Mouse (Mus musculus): Measurements from ENCODE around the gene Pced1a. TPM values are rescaled to one million over a fixed set of nuclear protein-coding genes. Genes with fewer than 3 reads are reported as not detected.

The Pced1a gene
- polyA plus RNA-seq, 1 experiment = 0.42 TPM

- peaks cover 22% of the 10 kb centered on the region for H3K36me3 ChIP-seq (ENCODE audit: control insufficient read depth)
- peaks cover under 1% of the 10 kb centered on the region for H3K27me3 ChIP-seq (ENCODE audit: control insufficient read depth)
- TF ChIP-seq TAL1 (IDR thresholded peaks at IDR 0.05; ENCODE audit: low read length) = no peak
- no peak for TF ChIP-seq GATA1 (IDR thresholded peaks at IDR 0.05; ENCODE audit: low read length)
- no peak overlapping the region for H3K4me3 ChIP-seq (replicated peaks)
- H3K9me3 ChIP-seq (ENCODE audit: control insufficient read depth, low read length) = no peaks in the 10 kb centered on the region
- peaks cover 43% of the 10 kb centered on the region for H3K4me1 ChIP-seq (ENCODE audit: control insufficient read depth)
These were observed 30.4 kb upstream of the Pced1a start for GRCm38 (mm10) chr2:130454748-130455370.

GRCm38 (mm10) chr2:130453421-130453820, 28.9 kb upstream of the Pced1a start:
- peaks cover 15% of the 10 kb centered on the region for H3K27me3 ChIP-seq (ENCODE audit: control insufficient read depth)
- H3K4me3 ChIP-seq (replicated peaks) = no peak overlapping the region
- TF ChIP-seq GATA1 (IDR thresholded peaks at IDR 0.05; ENCODE audit: low read length) (no peak), TAL1 (IDR thresholded peaks at IDR 0.05; ENCODE audit: low read length) (no peak)
- no peaks in the 10 kb centered on the region for H3K9me3 ChIP-seq (ENCODE audit: control insufficient read depth, low read length)
- H3K36me3 ChIP-seq (ENCODE audit: control insufficient read depth) = peaks cover 17% of the 10 kb centered on the region
- peaks cover 53% of the 10 kb centered on the region for H3K4me1 ChIP-seq (ENCODE audit: control insufficient read depth)

GRCm38 (mm10) chr2:130452266-130452665, 27.8 kb upstream of the Pced1a start:
- Histone ChIP-seq H3K4me3 (replicated peaks) (no peak overlapping the region), H3K4me1 (ENCODE audit: control insufficient read depth) (peaks cover 53% of the 10 kb centered on the region), H3K9me3 (ENCODE audit: control insufficient read depth, low read length) (no peaks in the 10 kb centered on the region), H3K36me3 (ENCODE audit: control insufficient read depth) (peaks cover 13% of the 10 kb centered on the region), H3K27me3 (ENCODE audit: control insufficient read depth) (peaks cover 20% of the 10 kb centered on the region)
- TF ChIP-seq TAL1 (IDR thresholded peaks at IDR 0.05; ENCODE audit: low read length) = no peak
- no peak for TF ChIP-seq GATA1 (IDR thresholded peaks at IDR 0.05; ENCODE audit: low read length)

- no peaks in the 10 kb centered on the region for H3K9me3 ChIP-seq (ENCODE audit: control insufficient read depth, low read length)
- H3K4me3 ChIP-seq (replicated peaks) = peak overlapping the region; percentile 95
- TF ChIP-seq GATA1 (IDR thresholded peaks at IDR 0.05; ENCODE audit: low read length) = no peak
- TF ChIP-seq TAL1 (IDR thresholded peaks at IDR 0.05; ENCODE audit: low read length) = no peak
- H3K4me1 ChIP-seq (ENCODE audit: control insufficient read depth) = peaks cover 53% of the 10 kb centered on the region
- H3K27me3 ChIP-seq (ENCODE audit: control insufficient read depth) = peaks cover 20% of the 10 kb centered on the region
- H3K36me3 ChIP-seq (ENCODE audit: control insufficient read depth) = peaks cover 12% of the 10 kb centered on the region
These were observed 27.2 kb upstream of the Pced1a start for GRCm38 (mm10) chr2:130451727-130452090.

- no peaks in the 10 kb centered on the region for H3K9me3 ChIP-seq (ENCODE audit: control insufficient read depth, low read length)
- TF ChIP-seq TAL1 (IDR thresholded peaks at IDR 0.05; ENCODE audit: low read length) (no peak), GATA1 (IDR thresholded peaks at IDR 0.05; ENCODE audit: low read length) (no peak)
- H3K4me1 ChIP-seq (ENCODE audit: control insufficient read depth) = peaks cover 52% of the 10 kb centered on the region
- H3K36me3 ChIP-seq (ENCODE audit: control insufficient read depth) = peaks cover 11% of the 10 kb centered on the region
- H3K4me3 ChIP-seq (replicated peaks) = peak overlapping the region; percentile 95
- peaks cover 20% of the 10 kb centered on the region for H3K27me3 ChIP-seq (ENCODE audit: control insufficient read depth)
These were observed 26.7 kb upstream of the Pced1a start for GRCm38 (mm10) chr2:130451086-130451726.

GRCm38 (mm10) chr2:130450434-130450796, 25.9 kb upstream of the Pced1a start:
- H3K27me3 ChIP-seq (ENCODE audit: control insufficient read depth) = peaks cover 20% of the 10 kb centered on the region
- peak overlapping the region; percentile 95 for H3K4me3 ChIP-seq (replicated peaks)
- TF ChIP-seq TAL1 (IDR thresholded peaks at IDR 0.05; ENCODE audit: low read length) (no peak), GATA1 (IDR thresholded peaks at IDR 0.05; ENCODE audit: low read length) (no peak)
- peaks cover 9% of the 10 kb centered on the region for H3K36me3 ChIP-seq (ENCODE audit: control insufficient read depth)
- H3K9me3 ChIP-seq (ENCODE audit: control insufficient read depth, low read length) = no peaks in the 10 kb centered on the region
- H3K4me1 ChIP-seq (ENCODE audit: control insufficient read depth) = peaks cover 52% of the 10 kb centered on the region

- Histone ChIP-seq H3K36me3 (ENCODE audit: control insufficient read depth) (peaks cover 7% of the 10 kb centered on the region), H3K4me3 (replicated peaks) (peak within 1 kb of the TSS; percentile 95), H3K27me3 (ENCODE audit: control insufficient read depth) (peaks cover 20% of the 10 kb centered on the region), H3K9me3 (ENCODE audit: control insufficient read depth, low read length) (no peaks in the 10 kb centered on the region), H3K4me1 (ENCODE audit: control insufficient read depth) (peaks cover 49% of the 10 kb centered on the region)
- TF ChIP-seq GATA1 (IDR thresholded peaks at IDR 0.05; ENCODE audit: low read length) = no peak
- TF ChIP-seq TAL1 (IDR thresholded peaks at IDR 0.05; ENCODE audit: low read length) = no peak
These were observed 25.4 kb upstream of the Pced1a start, which contains the start of gene Ptpra for GRCm38 (mm10) chr2:130449794-130450433. Gene Ptpra (plus strand): TSS chr2:130450278.

GRCm38 (mm10) chr2:130449021-130449793, 24.7 kb upstream of the Pced1a start:
- TF ChIP-seq GATA1 (IDR thresholded peaks at IDR 0.05; ENCODE audit: low read length) = no peak
- TF ChIP-seq TAL1 (IDR thresholded peaks at IDR 0.05; ENCODE audit: low read length) = no peak
- Histone ChIP-seq H3K9me3 (ENCODE audit: control insufficient read depth, low read length) (no peaks in the 10 kb centered on the region), H3K36me3 (ENCODE audit: control insufficient read depth) (peaks cover 14% of the 10 kb centered on the region)

GRCm38 (mm10) chr2:130448449-130448848, 23.9 kb upstream of the Pced1a start:
- Histone ChIP-seq H3K4me1 (ENCODE audit: control insufficient read depth) (peaks cover 39% of the 10 kb centered on the region), H3K36me3 (ENCODE audit: control insufficient read depth) (peaks cover 20% of the 10 kb centered on the region), H3K4me3 (replicated peaks) (no peak overlapping the region), H3K9me3 (ENCODE audit: control insufficient read depth, low read length) (no peaks in the 10 kb centered on the region), H3K27me3 (ENCODE audit: control insufficient read depth) (peaks cover 20% of the 10 kb centered on the region)
- no peak for TF ChIP-seq TAL1 (IDR thresholded peaks at IDR 0.05; ENCODE audit: low read length)
- no peak for TF ChIP-seq GATA1 (IDR thresholded peaks at IDR 0.05; ENCODE audit: low read length)

More at GRCm38 (mm10) chr2:130449021-130449793, 24.7 kb upstream of the Pced1a start:
- Histone ChIP-seq H3K4me1 (ENCODE audit: control insufficient read depth) (peaks cover 42% of the 10 kb centered on the region), H3K4me3 (replicated peaks) (peak overlapping the region; percentile 95), H3K27me3 (ENCODE audit: control insufficient read depth) (peaks cover 20% of the 10 kb centered on the region)

Measured in erythroblast, embryonic 14.5 days (primary cell).